Mouse (Mus musculus) midbrain, embryonic 11.5 days (tissue): ENCODE measurements at regions not wholly inside any gene's neighbourhood (a gene's known extent, or its start where the extent isn't known, plus 50 kb on each side); places are given as distances from the start of the nearest gene placed in this dataset.
A peak's percentile ranks its signal among the peaks of the same experiment; 100 is the strongest.

Experiments used
- ATAC-seq: fragments of 200-750 bp; cut with Nextera tagmentation; 2 replicates; pipeline ENCODE4 v1.8.0; 2017; ENCODE audit warnings: moderate TSS enrichment, moderate library complexity; ENCODE audit not compliant: low FRiP score
- DNase-seq: peaks from one replicate; pipeline ENCODE4 v3.0.0; 2015; ENCODE audit warnings: low spot score; ENCODE audit errors: missing footprints
- H3K27ac ChIP-seq: fragments of 300-500 bp; sonication (generic); 2 replicates; pipeline ENCODE4 v1.5.1; 2014; ENCODE audit warnings: low read depth, low read length
- H3K27me3 ChIP-seq: fragments of 300-500 bp; sonication (generic); 2 replicates; pipeline ENCODE4 v1.6.1; 2014; ENCODE audit warnings: mild to moderate bottlenecking, low read length, moderate library complexity, mixed read lengths; ENCODE audit not compliant: control insufficient read depth, insufficient read depth
- H3K36me3 ChIP-seq: fragments of 300-500 bp; sonication (generic); 2 replicates; pipeline ENCODE4 v1.6.1; 2014; ENCODE audit warnings: mild to moderate bottlenecking, low read length, moderate library complexity, mixed read lengths; ENCODE audit not compliant: control insufficient read depth, insufficient read depth
- H3K4me1 ChIP-seq: fragments of 300-500 bp; sonication (generic); 2 replicates; pipeline ENCODE4 v1.6.1; 2014; ENCODE audit warnings: low read length; ENCODE audit not compliant: control insufficient read depth, insufficient read depth
- H3K4me2 ChIP-seq: fragments of 300-500 bp; sonication (generic); 2 replicates; pipeline ENCODE4 v1.6.1; 2014; ENCODE audit warnings: mild to moderate bottlenecking, moderate library complexity
- H3K4me3 ChIP-seq: fragments of 300-500 bp; sonication (generic); 2 replicates; pipeline ENCODE4 v1.5.1; 2014; ENCODE audit warnings: low read depth, low read length
- H3K9ac ChIP-seq: fragments of 300-500 bp; sonication (generic); 2 replicates; pipeline ENCODE4 v1.6.1; 2014; ENCODE audit warnings: low read length
- H3K9me3 ChIP-seq: fragments of 300-500 bp; sonication (generic); 2 replicates; pipeline ENCODE4 v1.6.1; 2016; ENCODE audit warnings: low read length; ENCODE audit not compliant: control insufficient read depth
- WGBS: fragments of 180-500 bp; shearing (Covaris S2); extraction: QIAGEN DNeasy Blood & Tissue Kit; methylation state at CpG from one replicate; pipeline ENCODE4 v1.1.7; 2014; 5-methylcytosine and 5-hydroxymethylcytosine counted together

DNA sequence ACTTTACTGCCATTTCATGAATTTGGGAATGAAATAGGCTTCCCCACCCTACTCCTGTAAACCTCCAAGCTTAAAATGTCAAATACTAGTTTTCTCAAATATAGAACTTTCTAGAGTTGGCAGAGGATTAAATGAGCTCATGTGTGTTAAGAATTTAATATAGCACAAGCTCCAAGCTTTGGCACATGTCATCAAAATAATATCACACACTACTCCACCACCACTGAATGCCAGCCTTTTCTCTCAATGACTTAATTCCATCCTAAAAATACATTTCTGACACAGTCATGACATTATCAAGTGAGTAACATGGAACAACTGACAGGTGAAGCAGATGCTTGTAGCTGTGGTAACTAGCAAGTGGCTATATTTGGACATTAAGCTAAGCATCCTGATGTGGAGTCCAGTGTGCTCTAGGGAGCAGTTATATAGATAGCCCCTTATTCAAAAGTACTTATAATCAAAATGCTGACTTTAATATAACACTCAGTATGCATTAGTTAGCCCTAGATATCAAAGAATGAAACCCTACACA lies 728.0 kb upstream of the Slit2 start:
- Histone ChIP-seq H3K9ac (no peak overlapping the region), H3K9me3 (no peaks in the 10 kb centered on the region), H3K4me2 (no peak overlapping the region), H3K27me3 (no peaks in the 10 kb centered on the region), H3K4me3 (no peak overlapping the region), H3K36me3 (no peaks in the 10 kb centered on the region), H3K27ac (no peak overlapping the region), H3K4me1 (no peaks in the 10 kb centered on the region)
- no peak for ATAC-seq
- DNase-seq = no peak

- DNase-seq (no peak), ATAC-seq (peak; percentile 76)
- H3K4me3 ChIP-seq = no peak overlapping the region
- no peak overlapping the region for H3K4me2 ChIP-seq
- H3K9me3 ChIP-seq = no peaks in the 10 kb centered on the region
- 50% methylated on average over 5 of the region's 5 CpGs for WGBS
- no peak overlapping the region for H3K9ac ChIP-seq
- H3K27ac ChIP-seq = no peak overlapping the region
- H3K4me1 ChIP-seq = no peaks in the 10 kb centered on the region
- no peaks in the 10 kb centered on the region for H3K36me3 ChIP-seq
- H3K27me3 ChIP-seq = no peaks in the 10 kb centered on the region
These were observed 721.1 kb upstream of the Slit2 start for GRCm38 (mm10) chr5:47261658-47262411.

- Histone ChIP-seq H3K36me3 (no peaks in the 10 kb centered on the region), H3K9me3 (no peaks in the 10 kb centered on the region), H3K4me2 (no peak overlapping the region), H3K4me1 (peaks cover 4% of the 10 kb centered on the region; the same call in 1 of the 2 replicates), H3K27ac (no peak overlapping the region), H3K4me3 (no peak overlapping the region), H3K9ac (no peak overlapping the region), H3K27me3 (no peaks in the 10 kb centered on the region)
- no peak for ATAC-seq
- DNase-seq = no peak
- 87% methylated on average over 3 of the region's 3 CpGs for WGBS
These were observed 710.3 kb upstream of the Slit2 start for GRCm38 (mm10) chr5:47272642-47273041.

DNA sequence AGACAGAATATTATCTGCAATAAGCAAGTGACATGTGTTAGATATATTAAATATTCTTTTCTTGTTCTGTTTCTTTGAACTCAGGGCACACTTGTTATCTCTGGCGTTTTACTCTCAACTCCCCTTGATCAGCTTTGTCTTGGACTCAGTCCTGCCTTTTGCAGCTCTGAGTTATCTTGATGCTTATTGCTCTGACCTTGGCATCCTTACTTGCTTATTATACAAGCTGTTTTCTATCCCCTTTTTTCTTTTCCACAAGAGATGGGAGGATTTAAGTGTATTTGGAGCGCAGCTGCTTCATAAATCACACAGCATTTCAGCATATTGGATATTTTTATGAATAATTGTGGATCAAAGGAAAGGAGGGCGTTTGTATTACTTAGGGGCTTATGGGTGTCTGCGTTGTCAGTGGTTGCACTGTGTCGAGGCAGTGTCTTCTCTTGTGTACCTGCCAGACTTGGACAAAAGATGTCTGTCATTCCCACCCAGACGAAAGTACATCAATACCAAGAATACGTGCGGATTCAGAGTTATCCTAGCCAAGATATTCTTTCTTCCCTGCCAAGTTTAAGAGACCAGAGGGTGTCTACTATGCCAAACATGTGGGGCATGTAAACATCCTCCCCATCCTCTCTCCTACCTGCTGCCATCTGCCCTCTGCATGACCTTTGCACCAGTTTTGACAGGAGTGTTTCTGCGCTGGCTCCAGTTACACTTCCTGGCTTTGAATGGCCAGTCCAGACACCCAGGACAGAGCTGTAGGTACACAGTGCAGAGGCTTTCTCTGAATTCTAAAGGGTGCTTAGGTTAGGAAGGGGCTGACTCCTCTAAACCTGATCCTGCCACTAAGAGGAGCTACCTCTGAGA lies 709.3 kb upstream of the Slit2 start:
- DNase-seq = no peak
- WGBS = 67% methylated on average over 9 of the region's 9 CpGs
- no peak overlapping the region for H3K27ac ChIP-seq

DNA sequence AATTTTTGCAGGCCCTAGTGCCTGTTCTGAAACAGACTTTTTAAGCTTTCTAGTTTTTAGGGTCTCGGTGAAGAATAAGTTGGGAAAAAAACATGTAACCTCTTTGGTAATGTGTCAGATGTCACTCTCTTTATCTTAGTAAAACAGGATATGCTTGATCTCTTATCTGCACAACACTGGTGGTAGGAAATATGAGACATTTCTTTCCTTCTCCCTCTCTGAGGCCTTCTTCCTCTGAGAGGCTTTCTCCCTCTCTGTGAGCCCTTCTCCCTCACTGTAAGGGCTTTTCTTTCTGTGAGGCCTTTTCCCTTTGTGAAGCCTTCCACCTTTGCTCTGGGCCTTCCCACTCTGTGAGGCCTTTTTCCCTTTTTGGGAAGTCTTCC lies 708.7 kb upstream of the Slit2 start:
- ATAC-seq (no peak), DNase-seq (no peak)
- no peaks in the 10 kb centered on the region for H3K27me3 ChIP-seq
- H3K9me3 ChIP-seq = no peaks in the 10 kb centered on the region
- H3K9ac ChIP-seq = no peak overlapping the region
- H3K4me1 ChIP-seq = peaks cover 4% of the 10 kb centered on the region; the same call in 1 of the 2 replicates
- 89% methylated on average over 1 of the region's 1 CpGs for whole genome bisulfite sequencing
- H3K36me3 ChIP-seq = no peaks in the 10 kb centered on the region
- no peak overlapping the region for H3K4me3 ChIP-seq
- H3K27ac ChIP-seq = no peak overlapping the region
- H3K4me2 ChIP-seq = no peak overlapping the region

More for the DNA sequence above, 709.3 kb upstream of the Slit2 start:
- Histone ChIP-seq H3K4me3 (no peak overlapping the region), H3K4me1 (peaks cover 4% of the 10 kb centered on the region; the same call in 1 of the 2 replicates), H3K36me3 (no peaks in the 10 kb centered on the region), H3K9ac (no peak overlapping the region), H3K27me3 (no peaks in the 10 kb centered on the region), H3K9me3 (no peaks in the 10 kb centered on the region), H3K4me2 (no peak overlapping the region)
- ATAC-seq = no peak

- peak; percentile 76 for ATAC-seq
- no peak overlapping the region for H3K4me2 ChIP-seq
- no peaks in the 10 kb centered on the region for H3K9me3 ChIP-seq
- H3K27ac ChIP-seq = no peak overlapping the region
- H3K27me3 ChIP-seq = no peaks in the 10 kb centered on the region
- 47% methylated on average over 5 of the region's 5 CpGs for WGBS
- peaks cover 4% of the 10 kb centered on the region; the same call in 1 of the 2 replicates for H3K4me1 ChIP-seq
- H3K36me3 ChIP-seq = no peaks in the 10 kb centered on the region
- no peak overlapping the region for H3K4me3 ChIP-seq
- H3K9ac ChIP-seq = no peak overlapping the region
- peak; percentile 89 for DNase-seq
These were observed 706.4 kb upstream of the Slit2 start for GRCm38 (mm10) chr5:47276231-47277195.

DNA sequence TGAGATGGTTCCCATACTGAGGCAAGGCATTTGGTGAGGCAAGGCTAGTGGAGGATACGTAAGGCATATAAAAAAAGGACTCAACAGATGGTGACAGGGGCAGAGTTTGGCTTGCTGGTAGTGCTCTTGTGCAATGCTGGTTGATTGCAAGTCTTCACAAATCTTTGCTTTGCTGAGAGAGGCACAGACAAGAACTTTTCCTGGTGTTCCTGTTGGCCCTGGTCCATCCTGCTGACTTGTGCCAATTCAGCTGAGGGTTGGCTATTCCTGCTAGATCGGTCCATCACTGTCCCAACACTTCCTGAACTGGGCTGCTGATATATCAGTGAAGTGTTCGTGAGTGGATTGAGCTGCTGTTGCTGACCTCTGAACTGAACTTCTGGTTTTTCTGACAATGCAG lies 703.3 kb upstream of the Slit2 start:
- 97% methylated on average over 3 of the region's 3 CpGs for WGBS
- no peak for ATAC-seq
- no peaks in the 10 kb centered on the region for H3K36me3 ChIP-seq

GRCm38 (mm10) chr5:47299602-47300001 lies 683.3 kb upstream of the Slit2 start:
- Histone ChIP-seq H3K4me1 (no peaks in the 10 kb centered on the region), H3K4me3 (no peak overlapping the region), H3K36me3 (no peaks in the 10 kb centered on the region), H3K27ac (no peak overlapping the region), H3K4me2 (no peak overlapping the region), H3K9me3 (no peaks in the 10 kb centered on the region), H3K27me3 (no peaks in the 10 kb centered on the region), H3K9ac (no peak overlapping the region)
- DNase-seq (no peak), ATAC-seq (no peak)
- WGBS = 89% methylated on average over 4 of the region's 4 CpGs

More for the DNA sequence above, 703.3 kb upstream of the Slit2 start:
- no peak overlapping the region for H3K27ac ChIP-seq
- DNase-seq = no peak
- peaks cover 4% of the 10 kb centered on the region; the same call in 1 of the 2 replicates for H3K4me1 ChIP-seq
- no peak overlapping the region for H3K4me3 ChIP-seq
- H3K9me3 ChIP-seq = no peaks in the 10 kb centered on the region
- H3K27me3 ChIP-seq = no peaks in the 10 kb centered on the region
- H3K4me2 ChIP-seq = no peak overlapping the region
- no peak overlapping the region for H3K9ac ChIP-seq
